Mouse (Mus musculus) stomach, embryonic 15.5 days (tissue): ENCODE results near the gene Olfr1192-ps1. TPM values are rescaled to one million over a fixed set of nuclear protein-coding genes. Genes with fewer than 3 reads are reported as not detected.
"Not testable (repeated sequence)": the region's sequence is repeated elsewhere in the genome, so short reads cannot be mapped to it uniquely, and the experiment has no call there.

Experiments used
- ATAC-seq: fragments of 200-750 bp; cut with Nextera tagmentation; 2 replicates; pipeline ENCODE4 v1.8.0; 2017; ENCODE audit warnings: low read depth, moderate number of reproducible peaks, moderate TSS enrichment; ENCODE audit not compliant: insufficient read depth, low FRiP score
- H3K27ac ChIP-seq: fragments of 300-500 bp; sonication (generic); 2 replicates; pipeline ENCODE4 v1.5.1; 2015; ENCODE audit warnings: mild to moderate bottlenecking, inconsistent platforms
- H3K27me3 ChIP-seq: fragments of 300-500 bp; sonication (generic); replicated peaks from 2 replicates; pipeline ENCODE4 v1.6.1; 2015; ENCODE audit warnings: inconsistent platforms
- H3K36me3 ChIP-seq: fragments of 300-500 bp; sonication (generic); 2 replicates; pipeline ENCODE4 v1.6.1; 2015; ENCODE audit warnings: inconsistent platforms
- H3K4me1 ChIP-seq: fragments of 300-500 bp; sonication (generic); 2 replicates; pipeline ENCODE4 v1.6.1; 2015; ENCODE audit warnings: inconsistent platforms
- H3K4me2 ChIP-seq: fragments of 300-500 bp; sonication (generic); 2 replicates; pipeline ENCODE4 v1.6.1; 2015; ENCODE audit warnings: mild to moderate bottlenecking, inconsistent platforms
- H3K4me3 ChIP-seq: fragments of 300-500 bp; sonication (generic); replicated peaks from 2 replicates; pipeline ENCODE4 v1.5.1; 2015; ENCODE audit warnings: inconsistent platforms
- H3K9ac ChIP-seq: fragments of 300-500 bp; sonication (generic); 2 replicates; pipeline ENCODE4 v1.6.1; 2015; ENCODE audit warnings: inconsistent platforms
- H3K9me3 ChIP-seq: fragments of 300-500 bp; sonication (generic); 2 replicates; pipeline ENCODE4 v1.6.1; 2016; ENCODE audit warnings: inconsistent platforms
- WGBS: fragments of 180-500 bp; shearing (Covaris S2); methylation state at CpG from one replicate; pipeline ENCODE4 v1.1.7; 2015; 5-methylcytosine and 5-hydroxymethylcytosine counted together
- polyA plus RNA-seq: library from polyadenylated mRNA; unstranded; fragments of >200 nt; fragmentation: Nextera tagmentation; extraction: Ambion mirVana; gene quantifications from 2 replicates; pipeline ENCODE4 v1.2.1, GENCODE M21; 2015

Gene Olfr1192-ps1
- not detected in 2 replicates for polyA plus RNA-seq

- no peak within 1 kb of the TSS for H3K9ac ChIP-seq
- H3K9me3 ChIP-seq = no peaks in the 10 kb centered on the region
- H3K4me1 ChIP-seq = no peaks in the 10 kb centered on the region
- no peak within 1 kb of the TSS for H3K4me2 ChIP-seq
- no peak within 1 kb of the TSS for H3K4me3 ChIP-seq
- H3K36me3 ChIP-seq = no peaks in the 10 kb centered on the region
- H3K27me3 ChIP-seq = no peaks in the 10 kb centered on the region
- WGBS = 27% methylated on average over 1 of the region's 1 CpGs
- H3K27ac ChIP-seq = no peak within 1 kb of the TSS
- ATAC-seq = no peak
Observed at GRCm38 (mm10) chr2:88648209-88648608, at the start of gene Olfr1192-ps1. Gene Olfr1192-ps1 (plus strand): TSS chr2:88648509.

GRCm38 (mm10) chr2:88640242-88640641 is 8.1 kb upstream of the Olfr1192-ps1 start, which contains the start of gene Olfr1191-ps1:
Gene Olfr1191-ps1 (plus strand): TSS chr2:88640542.
- H3K27me3 ChIP-seq, H3K4me2 ChIP-seq, H3K27ac ChIP-seq, ATAC-seq, H3K4me1 ChIP-seq, H3K9me3 ChIP-seq, H3K4me3 ChIP-seq, H3K36me3 ChIP-seq, H3K9ac ChIP-seq: not testable (repeated sequence)
- WGBS = 88% methylated on average over 1 of the region's 1 CpGs

GRCm38 (mm10) chr2:88675328-88675727 is 27.0 kb downstream of the Olfr1192-ps1 start, which contains the start of gene Olfr1193:
Gene Olfr1193 (plus strand): TSS chr2:88675628.
- not testable (repeated sequence) for H3K9ac ChIP-seq, ATAC-seq, H3K27ac ChIP-seq, H3K4me1 ChIP-seq, H3K27me3 ChIP-seq, H3K4me2 ChIP-seq, H3K9me3 ChIP-seq, H3K4me3 ChIP-seq, H3K36me3 ChIP-seq

- H3K4me2 ChIP-seq = no peak within 1 kb of the TSS
- H3K27me3 ChIP-seq = no peaks in the 10 kb centered on the region
- no peak for ATAC-seq
- H3K4me3 ChIP-seq = no peak within 1 kb of the TSS
- H3K9ac ChIP-seq = no peak within 1 kb of the TSS
- no peaks in the 10 kb centered on the region for H3K4me1 ChIP-seq
- no peak within 1 kb of the TSS for H3K27ac ChIP-seq
- H3K9me3 ChIP-seq = no peaks in the 10 kb centered on the region
- no peaks in the 10 kb centered on the region for H3K36me3 ChIP-seq
Observed at GRCm38 (mm10) chr2:88689087-88689486, 40.8 kb downstream of the Olfr1192-ps1 start, which contains the start of gene Olfr1195. Gene Olfr1195 (minus strand): TSS chr2:88689187.

GRCm38 (mm10) chr2:88704497-88704896 is 56.2 kb downstream of the Olfr1192-ps1 start, which contains the start of gene Olfr1196:
Gene Olfr1196 (minus strand): TSS chr2:88704597.
- WGBS = 83% methylated on average over 2 of the region's 2 CpGs

More at GRCm38 (mm10) chr2:88704497-88704896, 56.2 kb downstream of the Olfr1192-ps1 start, which contains the start of gene Olfr1196:
- ATAC-seq = no peak
- Histone ChIP-seq H3K27me3 (no peaks in the 10 kb centered on the region), H3K4me3 (no peak within 1 kb of the TSS), H3K36me3 (no peaks in the 10 kb centered on the region), H3K27ac (no peak within 1 kb of the TSS), H3K9ac (no peak within 1 kb of the TSS), H3K9me3 (no peaks in the 10 kb centered on the region), H3K4me2 (no peak within 1 kb of the TSS), H3K4me1 (no peaks in the 10 kb centered on the region)

Other genes with a start within 250 kb of the Olfr1192-ps1 start
- not detected in 2 replicates for gene Olfr1179, start 242.1 kb upstream of the Olfr1192-ps1 start, polyA plus RNA-seq
- not detected in 2 replicates for gene Olfr1180, start 229.4 kb upstream of the Olfr1192-ps1 start, polyA plus RNA-seq
- not detected in 2 replicates for gene Olfr1181, start 222.3 kb upstream of the Olfr1192-ps1 start, polyA plus RNA-seq
- not detected in 2 replicates for gene Gm13757, start 199.4 kb upstream of the Olfr1192-ps1 start, polyA plus RNA-seq
- not detected in 2 replicates for gene Olfr1183, start 193.6 kb upstream of the Olfr1192-ps1 start, polyA plus RNA-seq
- gene Olfr1184, start 164.9 kb upstream of the Olfr1192-ps1 start, polyA plus RNA-seq = not detected in 2 replicates
- gene Olfr1185-ps1, start 155.2 kb upstream of the Olfr1192-ps1 start, polyA plus RNA-seq = not detected in 2 replicates
- not detected in 2 replicates for gene Olfr1186, start 130.0 kb upstream of the Olfr1192-ps1 start, polyA plus RNA-seq
- not detected in 2 replicates for gene Olfr1188, start 91.6 kb upstream of the Olfr1192-ps1 start, polyA plus RNA-seq
- not detected in 2 replicates for gene Olfr1189, start 62.1 kb upstream of the Olfr1192-ps1 start, polyA plus RNA-seq
- gene Olfr1191-ps1, start 8.0 kb upstream of the Olfr1192-ps1 start, polyA plus RNA-seq = not detected in 2 replicates
- not detected in 2 replicates for gene Olfr1193, start 27.1 kb downstream of the Olfr1192-ps1 start, polyA plus RNA-seq
- not detected in 2 replicates for gene Olfr1195, start 40.7 kb downstream of the Olfr1192-ps1 start, polyA plus RNA-seq
- not detected in 2 replicates for gene Olfr1196, start 56.1 kb downstream of the Olfr1192-ps1 start, polyA plus RNA-seq
- not detected in 2 replicates for gene Olfr1197, start 83.9 kb downstream of the Olfr1192-ps1 start, polyA plus RNA-seq
- not detected in 2 replicates for gene Olfr1198, start 102.9 kb downstream of the Olfr1192-ps1 start, polyA plus RNA-seq
- gene Olfr1199, start 112.0 kb downstream of the Olfr1192-ps1 start, polyA plus RNA-seq = not detected in 2 replicates
- not detected in 2 replicates for gene Olfr1200, start 122.0 kb downstream of the Olfr1192-ps1 start, polyA plus RNA-seq
- gene Olfr1201, start 144.5 kb downstream of the Olfr1192-ps1 start, polyA plus RNA-seq = not detected in 2 replicates
- gene Olfr1202, start 166.0 kb downstream of the Olfr1192-ps1 start, polyA plus RNA-seq = not detected in 2 replicates
- not detected in 2 replicates for gene Olfr1205, start 181.2 kb downstream of the Olfr1192-ps1 start, polyA plus RNA-seq
- not detected in 2 replicates for gene Olfr1204, start 200.8 kb downstream of the Olfr1192-ps1 start, polyA plus RNA-seq
- gene Olfr1206, start 214.7 kb downstream of the Olfr1192-ps1 start, polyA plus RNA-seq = not detected in 2 replicates